Comparison of ENCODE assay signal across 19 mouse cellular contexts in genomic region chr6:144761902-144762301, GRCm38 (mm10). TPM values are rescaled to one million over a fixed set of nuclear protein-coding genes. Genes with fewer than 3 reads are reported as not detected.
DNase-seq lines count a peak whose midpoint lies in the region; ATAC-seq lines count a peak whose summit lies in the region.
"Had no signal": no experiment of that assay in that cellular context is flagged by ENCODE, and none has a peak within 500 bp of the region (broad histone marks: within the 10 kb centered on the region; RNA-seq: fewer than 3 reads in every experiment).

No protein-coding gene starts in this region.

- 76% methylated on average over 12 of the region's 12 CpGs for WGBS in heart, embryonic 11.5 days (ENCODE audit: insufficient replicate concordance)

- no peak for ATAC-seq in heart, embryonic 11.5 days (replicated peaks; ENCODE audit: insufficient number of reproducible peaks, low FRiP score, low TSS enrichment)
- ATAC-seq: activated CD4-positive, CD25-positive, alpha-beta regulatory T cell, adult 4 months; CD4-positive, CD25-positive, alpha-beta regulatory T cell, adult 4 months; Patski had no signal

- H3K4me2 ChIP-seq in heart, embryonic 11.5 days: no peak overlapping the region

- H3K27me3 ChIP-seq in heart, embryonic 11.5 days (ENCODE audit: control insufficient read depth, insufficient read depth, low read length): 0 out of 2 replicates have a peak, but pooled peaks cover 7% of the 10 kb centered on the region
- H3K27me3 ChIP-seq: CH12.LX, Patski had no signal

- no peaks in the 10 kb centered on the region for H3K4me1 ChIP-seq in heart, embryonic 11.5 days (ENCODE audit: control insufficient read depth, insufficient read depth, low read length)

- H3K9me3 ChIP-seq in heart, embryonic 11.5 days (replicated peaks; ENCODE audit: control insufficient read depth, low read length): no peaks in the 10 kb centered on the region

- H3K36me3 ChIP-seq in heart, embryonic 11.5 days (ENCODE audit: control insufficient read depth, insufficient read depth, low read length): no peaks in the 10 kb centered on the region
- H3K36me3 ChIP-seq: G1E had no signal

- H3K27ac ChIP-seq in heart, embryonic 11.5 days (ENCODE audit: low read depth, low read length): no peak overlapping the region

- no peak overlapping the region for H3K4me3 ChIP-seq in heart, embryonic 11.5 days (ENCODE audit: low read depth, low read length)

- H3K9ac ChIP-seq in heart, embryonic 11.5 days (ENCODE audit: low read depth, low read length): no peak overlapping the region

- peak; percentile 58 for DNase-seq in heart, adult 11 months
- peak; percentile 50 for DNase-seq in retina, postnatal 1 day
- no peak for DNase-seq in retina, embryonic 14.5 days (ENCODE audit: low spot score)
- DNase-seq: adrenal gland, adult 2 months; adrenal gland, adult 8-10 months; adrenal gland, postnatal 10 days; adrenal gland, postnatal 14 days; adrenal gland, postnatal 25 days; adrenal gland, postnatal 36 days; B cell, adult 2 months; cerebellum, adult 11 months; cerebellum, adult 11-12 months; cerebellum, adult 18-20 months had no signal

RNA-seq across cellular contexts. Expression of gene Sox5, which starts 19.9 kb away (rescaled TPM):
- 11.4 and 16.2 TPM in 2 replicates for polyA plus RNA-seq in heart, embryonic 11.5 days (2014; fragmentation: Nextera tagmentation; extraction: Ambion mirVana)
- polyA plus RNA-seq: G1E had no signal
